Mouse (Mus musculus) kidney, embryonic 16.5 days (tissue): ENCODE results near the gene Tln1. TPM values are rescaled to one million over a fixed set of nuclear protein-coding genes. Genes with fewer than 3 reads are reported as not detected.

Experiments used
- ATAC-seq: fragments of 200-750 bp; cut with Nextera tagmentation; 2 replicates; pipeline ENCODE4 v1.8.0; 2017; ENCODE audit warnings: moderate TSS enrichment; ENCODE audit not compliant: low FRiP score, low TSS enrichment
- H3K27ac ChIP-seq: fragments of 300-500 bp; sonication (generic); 2 replicates; pipeline ENCODE4 v1.5.1; 2014; ENCODE audit warnings: low read length
- H3K27me3 ChIP-seq: fragments of 300-500 bp; sonication (generic); 2 replicates; pipeline ENCODE4 v1.6.1; 2014; ENCODE audit warnings: low read length, control low read depth, mixed read lengths; ENCODE audit not compliant: insufficient read depth
- H3K36me3 ChIP-seq: fragments of 300-500 bp; sonication (generic); 2 replicates; pipeline ENCODE4 v1.6.1; 2014; ENCODE audit warnings: low read length, control low read depth, mixed read lengths; ENCODE audit not compliant: insufficient read depth
- H3K4me1 ChIP-seq: fragments of 300-500 bp; sonication (generic); 2 replicates; pipeline ENCODE4 v1.6.1; 2014; ENCODE audit warnings: low read length, control low read depth, mixed read lengths; ENCODE audit not compliant: insufficient read depth
- H3K4me2 ChIP-seq: fragments of 300-500 bp; sonication (generic); replicated peaks from 2 replicates; pipeline ENCODE4 v1.6.1; 2014; ENCODE audit warnings: low read depth, low read length
- H3K4me3 ChIP-seq: fragments of 300-500 bp; sonication (generic); 2 replicates; pipeline ENCODE4 v1.5.1; 2014; ENCODE audit warnings: mild to moderate bottlenecking, low read length
- H3K9ac ChIP-seq: fragments of 300-500 bp; sonication (generic); replicated peaks from 2 replicates; pipeline ENCODE4 v1.6.1; 2014; ENCODE audit warnings: low read length
- H3K9me3 ChIP-seq: fragments of 300-500 bp; sonication (generic); 2 replicates; pipeline ENCODE4 v1.6.1; 2016; ENCODE audit warnings: low read length, control low read depth
- WGBS: fragments of 180-500 bp; shearing (Covaris S2); extraction: QIAGEN DNeasy Blood & Tissue Kit; methylation state at CpG from one replicate; pipeline ENCODE4 v1.1.7; 2014; 5-methylcytosine and 5-hydroxymethylcytosine counted together
- polyA plus RNA-seq: library from polyadenylated mRNA; unstranded; fragments of >200 nt; fragmentation: Nextera tagmentation; extraction: Ambion mirVana; gene quantifications from 2 replicates; pipeline ENCODE4 v1.2.1, GENCODE M21; 2015

The Tln1 gene
- polyA plus RNA-seq, 1 experiment from 2014 or later: 66.5 TPM

GRCm38 (mm10) chr4:43530081-43530501 is 32.4 kb downstream of the Tln1 start:
- Histone ChIP-seq H3K36me3 (peaks cover 42% of the 10 kb centered on the region), H3K4me1 (0 out of 2 replicates have a peak, but pooled peaks cover 7% of the 10 kb centered on the region), H3K4me2 (no peak overlapping the region), H3K27ac (no peak overlapping the region), H3K4me3 (no peak overlapping the region), H3K9ac (no peak overlapping the region), H3K9me3 (no peaks in the 10 kb centered on the region), H3K27me3 (0 out of 2 replicates have a peak, but pooled peaks cover 3% of the 10 kb centered on the region)
- WGBS: 35% methylated on average over 8 of the region's 8 CpGs
- ATAC-seq: no peak

- Histone ChIP-seq H3K27ac (no peak overlapping the region), H3K9ac (no peak overlapping the region), H3K36me3 (peaks cover 27% of the 10 kb centered on the region), H3K9me3 (no peaks in the 10 kb centered on the region), H3K4me1 (peaks cover 19% of the 10 kb centered on the region), H3K27me3 (peaks cover 9% of the 10 kb centered on the region), H3K4me2 (no peak overlapping the region), H3K4me3 (no peak overlapping the region)
- ATAC-seq: no peak
- WGBS: 82% methylated on average over 9 of the region's 9 CpGs
Measured at GRCm38 (mm10) chr4:43528487-43528886, 34.0 kb downstream of the Tln1 start.

- Histone ChIP-seq H3K4me1 (peaks cover 24% of the 10 kb centered on the region), H3K27ac (no peak overlapping the region), H3K4me2 (no peak overlapping the region), H3K9me3 (no peaks in the 10 kb centered on the region), H3K9ac (no peak overlapping the region), H3K27me3 (peaks cover 15% of the 10 kb centered on the region), H3K4me3 (no peak overlapping the region), H3K36me3 (peaks cover 21% of the 10 kb centered on the region)
- no peak for ATAC-seq
- 62% methylated on average over 5 of the region's 5 CpGs for WGBS
Measured at GRCm38 (mm10) chr4:43527880-43528279, 34.6 kb downstream of the Tln1 start.

- Histone ChIP-seq H3K9ac (peak overlapping the region; percentile 37; the same call in 1 of the 2 replicates), H3K4me1 (peaks cover 55% of the 10 kb centered on the region), H3K9me3 (no peaks in the 10 kb centered on the region), H3K36me3 (peaks cover 5% of the 10 kb centered on the region; the same call in 1 of the 2 replicates), H3K4me2 (peak overlapping the region; percentile 81), H3K27ac (no peak overlapping the region; the same call in 1 of the 2 replicates), H3K4me3 (peak overlapping the region; percentile 37), H3K27me3 (peaks cover 18% of the 10 kb centered on the region)
- ATAC-seq: no peak
- WGBS: 6% methylated on average over 6 of the region's 6 CpGs
Measured at GRCm38 (mm10) chr4:43519956-43520355, 42.5 kb downstream of the Tln1 start.

DNA sequence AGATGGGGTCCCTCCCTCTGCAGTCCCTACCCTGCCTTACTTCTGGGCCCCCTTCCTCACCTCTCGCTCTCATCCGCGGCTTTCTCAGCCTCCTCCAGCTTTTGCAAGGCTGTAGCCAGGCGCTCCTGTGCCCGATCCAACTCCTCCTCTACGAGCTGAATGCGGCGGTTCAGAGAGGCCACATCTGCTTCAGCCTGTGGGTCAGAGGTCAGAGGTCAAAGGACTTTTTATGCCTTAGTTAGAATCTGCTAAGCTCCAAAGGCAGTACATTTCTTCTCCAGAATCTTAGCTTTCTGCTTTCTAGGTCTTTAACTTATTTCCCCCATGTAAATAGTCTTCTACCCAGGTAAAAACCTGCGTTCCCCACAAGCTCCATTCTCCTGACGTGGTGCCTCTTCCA is 42.9 kb downstream of the Tln1 start:
- peaks cover 54% of the 10 kb centered on the region for H3K4me1 ChIP-seq
- peak overlapping the region; percentile 37; the same call in 1 of the 2 replicates for H3K9ac ChIP-seq
- WGBS: 21% methylated on average over 10 of the region's 10 CpGs

GRCm38 (mm10) chr4:43515764-43516708 is 46.5 kb downstream of the Tln1 start:
- Histone ChIP-seq H3K4me2 (no peak overlapping the region), H3K4me1 (peaks cover 23% of the 10 kb centered on the region), H3K27me3 (no peaks in the 10 kb centered on the region), H3K9me3 (no peaks in the 10 kb centered on the region), H3K36me3 (peaks cover 5% of the 10 kb centered on the region; the same call in 1 of the 2 replicates), H3K9ac (no peak overlapping the region), H3K27ac (no peak overlapping the region), H3K4me3 (no peak overlapping the region)
- no peak for ATAC-seq
- 69% methylated on average over 11 of the region's 11 CpGs for WGBS

More for the DNA sequence above, 42.9 kb downstream of the Tln1 start:
- peak overlapping the region; percentile 81 for H3K4me2 ChIP-seq
- ATAC-seq: no peak
- no peaks in the 10 kb centered on the region for H3K9me3 ChIP-seq
- H3K36me3 ChIP-seq: peaks cover 5% of the 10 kb centered on the region; the same call in 1 of the 2 replicates
- peak overlapping the region; percentile 37 for H3K4me3 ChIP-seq
- peaks cover 17% of the 10 kb centered on the region for H3K27me3 ChIP-seq
- H3K27ac ChIP-seq: no peak overlapping the region

DNA sequence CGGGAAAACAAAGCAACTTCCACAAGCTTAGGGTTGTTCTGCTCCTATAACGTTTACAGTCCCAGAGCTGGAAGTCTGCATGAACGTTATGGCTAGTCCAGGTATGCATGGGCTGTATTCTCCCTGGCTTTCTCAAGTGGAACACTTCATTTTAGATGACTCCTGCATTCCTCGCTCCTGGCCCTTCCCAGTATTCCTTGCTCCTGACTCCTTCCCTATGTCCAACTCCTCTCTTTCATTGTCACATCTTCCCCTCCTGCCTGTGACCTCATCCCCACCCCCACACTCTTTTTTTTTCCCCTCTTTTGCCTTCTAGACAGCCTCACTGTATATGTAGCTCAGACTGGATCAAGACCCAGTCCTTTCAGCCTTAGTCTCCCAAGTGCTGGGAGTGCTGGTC is 48.7 kb downstream of the Tln1 start:
- H3K4me2 ChIP-seq: no peak overlapping the region
- ATAC-seq: no peak
- 65% methylated on average over 4 of the region's 4 CpGs for WGBS
- H3K9ac ChIP-seq: no peak overlapping the region
- H3K4me3 ChIP-seq: no peak overlapping the region
- peaks cover 5% of the 10 kb centered on the region; the same call in 1 of the 2 replicates for H3K36me3 ChIP-seq
- peaks cover 6% of the 10 kb centered on the region for H3K4me1 ChIP-seq
- H3K27ac ChIP-seq: no peak overlapping the region
- no peaks in the 10 kb centered on the region for H3K9me3 ChIP-seq
- H3K27me3 ChIP-seq: no peaks in the 10 kb centered on the region

GRCm38 (mm10) chr4:43513300-43513699 is 49.2 kb downstream of the Tln1 start:
- Histone ChIP-seq H3K27me3 (no peaks in the 10 kb centered on the region), H3K9ac (no peak overlapping the region), H3K27ac (no peak overlapping the region), H3K4me3 (no peak overlapping the region), H3K36me3 (peaks cover 5% of the 10 kb centered on the region; the same call in 1 of the 2 replicates), H3K4me1 (peaks cover 8% of the 10 kb centered on the region; the same call in 1 of the 2 replicates), H3K4me2 (no peak overlapping the region), H3K9me3 (no peaks in the 10 kb centered on the region)
- 91% methylated on average over 4 of the region's 4 CpGs for WGBS
- no peak for ATAC-seq

GRCm38 (mm10) chr4:43512653-43513052 is 49.8 kb downstream of the Tln1 start:
- Histone ChIP-seq H3K36me3 (peaks cover 2% of the 10 kb centered on the region; the same call in 1 of the 2 replicates), H3K27me3 (no peaks in the 10 kb centered on the region), H3K4me3 (no peak overlapping the region), H3K4me2 (no peak overlapping the region), H3K27ac (no peak overlapping the region), H3K9ac (no peak overlapping the region), H3K4me1 (peaks cover 14% of the 10 kb centered on the region), H3K9me3 (no peaks in the 10 kb centered on the region)
- ATAC-seq: no peak
- WGBS: 46% methylated on average over 7 of the region's 7 CpGs
